Mouse (Mus musculus) mesoderm, embryonic 11.5 days (tissue): ENCODE data around the gene Map2k2.

Experiments used
- DNase-seq: peaks from one replicate; pipeline ENCODE4 v3.0.0-alpha.2; 2012; ENCODE audit warnings: low read depth, low spot score

Map2k2 gene

DNA sequence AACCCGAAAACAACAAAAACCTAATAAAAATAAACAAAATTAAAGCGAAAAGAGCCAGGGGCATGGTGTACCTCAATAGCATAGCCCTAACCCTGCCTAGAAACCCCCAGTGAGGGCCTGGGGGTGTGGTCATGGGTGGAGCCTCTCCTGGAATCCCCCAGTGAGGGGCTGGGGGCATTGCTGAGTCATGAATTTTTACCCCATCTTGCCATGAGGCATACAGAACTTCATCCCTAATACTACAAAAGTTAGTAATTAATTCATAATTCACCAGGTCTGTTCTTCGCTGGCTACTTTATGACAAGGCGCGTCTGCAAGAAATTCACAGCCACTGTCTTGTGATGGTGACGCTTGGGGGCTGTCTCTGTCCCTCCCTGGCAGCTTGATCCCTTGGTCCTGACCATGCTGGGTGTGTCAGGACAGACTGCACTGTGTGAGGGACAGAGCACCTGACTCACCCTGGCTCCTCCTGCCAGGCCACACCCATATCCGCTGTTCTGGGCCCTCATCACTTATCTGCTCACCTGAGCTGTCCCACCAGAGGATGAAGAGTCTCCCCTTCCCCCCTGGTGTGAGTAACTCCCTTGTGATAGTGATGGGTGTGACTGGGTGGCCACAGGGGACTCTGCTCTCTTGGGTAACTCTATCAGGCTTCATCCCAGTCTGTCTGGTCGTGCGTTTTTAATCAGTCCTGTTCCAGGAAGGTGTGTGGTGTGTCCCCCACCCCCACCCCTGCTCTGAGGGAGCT is 10.6 kb upstream of the Map2k2 start:
- DNase-seq = no peak

GRCm38 (mm10) chr10:81106113-81106721 is 502 bp downstream of the Map2k2 start:
- peak; percentile 92 for DNase-seq

- DNase-seq = no peak
Measured at GRCm38 (mm10) chr10:81112946-81113345, 7.2 kb downstream of the Map2k2 start.

- no peak for DNase-seq
Measured at GRCm38 (mm10) chr10:81119625-81120024, 13.9 kb downstream of the Map2k2 start.

DNA sequence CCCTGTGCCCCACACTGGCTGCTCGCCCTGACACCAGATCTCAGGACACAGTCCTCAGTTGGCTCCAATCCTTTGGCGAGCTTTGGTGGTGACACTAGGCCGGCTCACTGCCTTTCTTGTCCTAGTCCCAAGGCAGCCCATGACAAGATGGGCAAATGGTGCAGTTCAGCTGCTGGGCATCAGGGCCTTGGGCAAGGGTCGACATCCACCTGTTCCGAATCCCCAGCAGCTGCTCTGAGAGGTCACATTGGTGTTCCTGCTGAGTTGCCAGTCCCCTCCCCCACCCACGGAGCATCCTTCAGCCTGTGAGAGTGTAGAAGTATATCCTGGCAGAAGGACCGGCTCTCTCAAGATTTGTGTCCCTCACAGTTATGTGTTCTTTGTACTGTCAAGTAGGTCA is 14.9 kb downstream of the Map2k2 start:
- no peak for DNase-seq

DNA sequence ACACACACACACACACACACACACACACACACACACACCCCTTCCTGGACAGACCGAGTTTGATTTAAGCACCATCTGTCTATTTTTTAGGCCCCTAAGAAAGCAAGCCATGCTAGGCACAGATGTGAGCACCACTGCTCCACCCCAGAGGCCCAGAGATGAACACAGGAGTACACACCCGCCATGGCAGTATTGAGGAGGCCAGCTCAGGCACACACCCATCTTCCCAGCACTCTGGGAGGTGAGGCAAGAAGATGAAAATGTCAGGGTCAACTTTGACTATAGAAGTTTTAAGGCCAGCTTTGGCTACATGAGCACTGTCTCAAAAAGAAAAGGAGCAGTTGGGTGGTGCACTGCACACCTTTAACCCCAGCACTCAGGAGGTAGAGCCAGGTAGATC is 17.2 kb downstream of the Map2k2 start:
- no peak for DNase-seq

DNA sequence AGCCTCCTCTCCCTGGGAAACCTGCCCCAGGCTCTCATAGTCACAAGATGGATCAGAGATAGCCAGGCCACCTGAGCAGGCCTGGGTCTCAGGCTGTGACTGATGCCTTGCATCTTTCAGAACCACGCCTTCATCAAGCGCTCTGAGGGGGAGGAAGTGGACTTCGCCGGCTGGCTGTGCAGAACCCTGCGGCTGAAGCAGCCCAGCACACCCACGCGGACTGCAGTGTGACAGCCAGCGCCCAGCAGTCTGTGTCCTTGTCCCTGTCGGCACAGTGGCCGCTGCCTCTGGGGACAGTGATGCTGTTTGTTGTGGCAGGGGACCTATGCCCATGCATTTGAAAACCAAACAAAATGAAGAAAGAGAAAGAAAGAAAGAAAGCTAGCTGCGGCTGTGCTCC is 17.8 kb downstream of the Map2k2 start:
- DNase-seq = no peak

- no peak for DNase-seq
Measured at GRCm38 (mm10) chr10:81134181-81134587, 28.5 kb downstream of the Map2k2 start.

DNA sequence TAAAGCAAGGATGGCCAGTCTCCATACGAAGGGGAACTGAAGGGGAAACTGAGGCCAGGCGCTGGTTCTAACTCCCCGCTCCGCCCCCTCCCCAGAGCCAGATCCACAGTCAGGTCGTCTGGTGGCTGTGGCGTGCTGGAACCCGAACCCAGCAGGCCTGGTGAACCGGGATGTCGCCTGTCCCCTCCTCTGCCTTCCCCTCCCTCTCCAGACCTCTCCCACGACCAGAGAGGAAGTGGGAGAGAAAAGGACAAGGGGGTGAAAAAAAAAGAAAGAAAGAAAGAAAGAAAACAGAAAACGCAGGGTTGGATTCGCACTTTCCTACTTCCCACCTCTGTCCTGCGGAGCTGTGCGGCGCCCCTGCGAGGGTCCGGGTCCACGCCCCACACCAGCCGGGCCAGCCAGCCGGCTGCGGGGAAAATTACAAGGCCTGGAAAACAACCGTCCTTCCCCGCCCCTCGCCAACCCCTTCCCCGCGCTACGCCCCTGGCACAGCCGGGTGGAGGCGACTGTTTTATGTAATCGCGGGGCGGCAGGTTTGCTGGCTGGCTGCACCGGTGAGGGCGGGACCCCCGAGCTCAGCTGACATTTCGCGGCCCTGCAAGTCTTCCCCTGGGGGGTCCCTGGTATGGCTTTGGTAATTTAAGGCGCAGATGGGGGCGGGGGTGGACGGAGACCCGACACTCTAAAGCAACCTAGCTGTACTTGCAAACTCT is 29.4 kb downstream of the Map2k2 start, which contains the start of gene Zbtb7a:
TSS of gene Zbtb7a (plus strand) at position 255 of the 716 bp plus-strand sequence.
- no peak for DNase-seq

- DNase-seq = peak; percentile 71
Measured at GRCm38 (mm10) chr10:81135831-81136705, 30.4 kb downstream of the Map2k2 start.

DNA sequence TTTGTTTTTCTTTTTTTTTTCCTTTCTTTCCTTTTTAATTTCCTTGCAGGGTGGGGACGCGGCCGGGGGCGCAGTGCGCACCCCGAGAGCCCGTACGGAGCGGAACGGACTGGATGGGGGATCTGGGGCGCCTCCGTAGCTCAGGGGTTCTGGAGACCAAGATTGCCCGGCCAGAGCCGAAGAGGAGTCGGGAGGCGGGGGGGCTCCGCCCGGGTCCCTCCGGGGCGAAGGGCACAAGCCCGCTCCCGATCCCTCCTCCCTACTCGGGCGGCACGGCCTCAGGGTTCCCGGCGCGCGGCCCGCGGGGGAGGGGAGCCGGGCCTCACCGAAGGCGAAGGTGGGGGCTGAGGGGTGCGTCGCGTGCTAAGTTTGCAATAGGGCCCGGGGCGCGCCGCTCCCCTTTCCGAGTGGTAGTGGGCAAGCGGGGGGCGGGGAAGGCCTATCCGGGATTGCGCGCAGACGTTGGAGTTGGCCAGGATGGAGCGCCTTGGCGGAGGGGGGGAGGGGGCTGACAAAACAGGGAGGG is 31.1 kb downstream of the Map2k2 start:
- DNase-seq = no peak

GRCm38 (mm10) chr10:81137252-81138130 is 31.8 kb downstream of the Map2k2 start:
- peak; percentile 99 for DNase-seq

DNA sequence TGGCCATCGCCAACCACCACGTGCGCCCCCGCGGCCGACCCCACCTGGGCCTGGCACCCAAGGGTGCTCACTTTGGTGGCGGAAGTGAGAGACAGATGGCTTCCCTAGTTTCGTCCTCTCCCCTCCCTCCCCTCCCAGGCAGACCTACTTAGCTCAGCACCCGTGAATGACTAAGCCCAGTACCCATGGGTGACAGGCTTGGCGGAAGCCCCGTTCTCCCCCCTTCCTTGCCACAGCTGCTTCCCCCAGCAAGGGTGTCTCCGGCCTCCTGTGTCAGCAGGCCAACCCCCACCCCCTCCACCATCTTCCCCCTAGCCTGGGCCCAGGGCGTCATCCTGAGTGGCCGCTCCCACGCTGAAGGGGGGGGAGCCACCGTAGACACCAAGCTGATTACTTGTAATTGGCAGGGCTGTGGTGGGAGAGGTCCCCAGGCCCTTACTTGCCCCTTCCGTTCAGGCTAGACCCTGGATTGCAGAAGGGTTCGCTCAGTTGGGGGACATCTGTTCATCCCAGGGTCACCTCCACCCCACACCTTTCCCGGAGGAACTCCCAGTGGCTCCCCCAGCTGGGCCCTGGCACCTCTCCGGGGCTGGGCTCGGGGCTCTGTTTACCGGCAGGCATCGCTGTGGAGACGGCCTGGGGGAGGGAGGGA is 32.5 kb downstream of the Map2k2 start:
- DNase-seq = no peak

DNA sequence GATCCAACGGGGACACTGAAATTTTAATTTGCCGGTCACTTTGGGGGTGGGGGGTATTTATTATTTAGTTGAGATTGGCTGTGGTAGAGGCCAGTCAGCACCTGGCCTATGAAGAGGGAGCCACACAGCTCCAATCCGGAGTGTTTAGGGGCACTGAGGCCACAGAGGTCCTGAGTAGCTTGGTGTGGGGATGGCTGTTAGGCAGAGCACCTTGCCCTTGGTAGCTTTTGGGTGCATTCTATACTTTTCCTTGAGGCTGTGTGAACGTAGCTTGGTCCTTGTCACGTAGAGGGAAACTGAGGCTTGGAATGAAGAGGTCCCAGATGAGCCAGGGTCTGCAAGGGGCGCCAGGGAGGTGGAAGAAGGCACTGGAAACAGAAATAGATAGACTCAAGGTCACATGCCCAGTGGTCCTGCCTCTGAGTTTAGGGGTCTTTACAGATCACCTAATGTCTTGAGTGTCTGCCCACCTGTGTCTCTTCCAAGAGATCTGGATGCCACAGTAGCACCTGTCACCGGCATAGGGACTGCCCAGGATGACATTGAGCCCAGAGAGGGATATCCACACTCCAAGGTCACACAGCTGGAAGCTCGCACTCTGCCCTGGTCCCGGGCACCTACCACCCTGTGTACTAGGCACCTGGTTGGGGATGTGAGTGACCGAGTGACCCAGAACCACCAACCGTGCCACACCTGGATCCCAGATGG is 33.3 kb downstream of the Map2k2 start:
- no peak for DNase-seq

- no peak for DNase-seq
Measured at GRCm38 (mm10) chr10:81139529-81139846, 33.8 kb downstream of the Map2k2 start.

GRCm38 (mm10) chr10:81140005-81140404 is 34.3 kb downstream of the Map2k2 start:
- DNase-seq = no peak

DNA sequence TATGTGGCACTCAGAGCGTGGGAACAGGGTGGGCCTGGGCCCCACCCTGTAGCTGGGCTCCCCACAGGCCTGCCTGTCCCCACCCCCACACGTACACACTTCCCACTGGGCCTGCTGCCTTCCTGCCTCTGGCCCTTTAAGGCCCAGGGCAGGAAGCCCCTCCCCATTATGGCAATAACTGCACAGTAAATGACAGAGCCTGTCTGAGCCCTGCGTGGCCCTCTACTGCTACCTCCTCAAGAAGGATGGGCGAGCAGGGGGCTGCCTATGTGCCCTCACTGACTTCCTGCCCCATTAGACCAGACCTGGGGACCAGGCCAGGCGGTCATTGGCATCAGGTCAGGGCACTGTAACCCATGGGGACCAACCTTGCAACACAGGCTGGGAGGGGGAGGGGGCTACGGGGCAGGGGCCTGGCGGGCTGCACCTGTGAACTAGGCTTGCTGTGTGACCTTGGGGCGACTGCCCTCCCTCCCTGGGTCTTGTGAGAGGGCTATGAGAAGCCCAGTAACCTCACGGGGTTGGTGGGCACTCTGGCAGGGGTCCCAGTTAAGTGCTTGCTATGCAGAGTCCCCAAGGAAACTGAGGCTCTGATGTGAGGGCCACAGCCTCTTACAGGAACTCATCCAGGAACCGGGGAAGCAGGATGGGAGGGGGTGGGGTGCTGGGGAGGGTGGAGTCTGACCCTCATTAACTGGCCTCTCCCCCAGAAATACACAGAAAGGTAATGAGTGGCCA is 35.2 kb downstream of the Map2k2 start:
- no peak for DNase-seq

- DNase-seq = no peak
Measured at GRCm38 (mm10) chr10:81141455-81142210, 35.9 kb downstream of the Map2k2 start.
